Mouse (Mus musculus) erythroblast, embryonic 14.5 days (primary cell): Measurements from ENCODE around the gene Ovol1.

Experiments used
- GATA1 ChIP-seq: IDR thresholded peaks from 2 replicates; pipeline ENCODE4 v1.6.1; 2012; ENCODE audit warnings: low read length, inconsistent platforms, mixed read lengths
- TAL1 ChIP-seq: IDR thresholded peaks from 3 replicates; pipeline ENCODE4 v1.6.1; 2012; ENCODE audit warnings: low read length, inconsistent platforms, mixed read lengths

GRCm38 (mm10) chr19:5571831-5572230 is 11.4 kb upstream of the Ovol1 start:
- TF ChIP-seq TAL1: no peak
- no peak for TF ChIP-seq GATA1
